Mouse (Mus musculus) heart, postnatal 25 days (tissue): ENCODE data around the gene Bpifa5. TPM values are rescaled to one million over a fixed set of nuclear protein-coding genes. Genes with fewer than 3 reads are reported as not detected.

Source experiments
- DNase-seq: peaks from one replicate; pipeline ENCODE4 v3.0.0; 2022; ENCODE audit warnings: low spot score
- intact Hi-C: fragments of 180-260 bp; cut with DNase I; formaldehyde crosslinking; loops from one replicate; pipeline ENCODE4 v1.15.1; 2025
- total RNA-seq, 2 experiments: library from RNA; stranded (reverse); gene quantifications; 2 replicates each; pipeline ENCODE4 v1.2.3; 2021

Bpifa5 gene
- total RNA-seq, 2 experiments from 2014 or later = not detected

GRCm38 (mm10) chr2:154197036-154197435, 34.6 kb downstream of the Bpifa5 start:
- intact Hi-C loops = no loop called here
- no peak for DNase-seq

GRCm38 (mm10) chr2:154204630-154205029, 42.2 kb downstream of the Bpifa5 start:
- intact Hi-C loops = loop anchor here (5.0 kb wide), 1 partner anchor 32 kb away; no protein-coding TSS in a partner anchor
- no peak for DNase-seq

GRCm38 (mm10) chr2:154206908-154207307, 44.5 kb downstream of the Bpifa5 start:
- intact Hi-C loops = loop anchor here (5.0 kb wide), 1 partner anchor 35 kb away; no protein-coding TSS in a partner anchor
- DNase-seq = peak; percentile 12

GRCm38 (mm10) chr2:154209112-154209511, 46.7 kb downstream of the Bpifa5 start:
- DNase-seq = no peak

GRCm38 (mm10) chr2:154211121-154211520, 48.7 kb downstream of the Bpifa5 start:
- intact Hi-C loops = no loop called here
- DNase-seq = no peak

More at GRCm38 (mm10) chr2:154209112-154209511, 46.7 kb downstream of the Bpifa5 start:
- intact Hi-C loops = loop anchor here (5.0 kb wide), 1 partner anchor 37 kb away; no protein-coding TSS in a partner anchor

- intact Hi-C loops = no loop called here
Observed at GRCm38 (mm10) chr2:154211881-154212280, 49.5 kb downstream of the Bpifa5 start.

GRCm38 (mm10) chr2:154215191-154215590, 52.8 kb downstream of the Bpifa5 start:
- DNase-seq = no peak
- intact Hi-C loops = loop anchor here (2.0 kb wide), 1 partner anchor 80 kb away; no protein-coding TSS in a partner anchor

More at GRCm38 (mm10) chr2:154211881-154212280, 49.5 kb downstream of the Bpifa5 start:
- no peak for DNase-seq

Other genes with a start within 250 kb of the Bpifa5 start
- gene Bpifb3, start 244.4 kb upstream of the Bpifa5 start, total RNA-seq = not detected
- gene Bpifb4, start 224.4 kb upstream of the Bpifa5 start, total RNA-seq = not detected
- not detected for gene Bpifa6, start 187.7 kb upstream of the Bpifa5 start, total RNA-seq
- gene Bpifa2, start 154.3 kb upstream of the Bpifa5 start, total RNA-seq = not detected
- not detected for gene Bpifa3, start 32.3 kb upstream of the Bpifa5 start, total RNA-seq
- gene Bpifa1, start 19.7 kb upstream of the Bpifa5 start, total RNA-seq = not detected
- under 1 TPM in 1 of 2 experiments, not detected in 1; 0.17 TPM for gene Bpifb1, start 28.2 kb downstream of the Bpifa5 start, total RNA-seq
- not detected for gene Bpifb5, start 61.1 kb downstream of the Bpifa5 start, total RNA-seq
- not detected for gene Bpifb9a, start 95.2 kb downstream of the Bpifa5 start, total RNA-seq
- not detected for gene Bpifb9b, start 144.6 kb downstream of the Bpifa5 start, total RNA-seq
- 10 to 100 TPM; 23.1 to 25.6 TPM for gene Cdk5rap1, start 210.4 kb downstream of the Bpifa5 start, total RNA-seq
- 10 to 100 TPM; 88.8 to 90.4 TPM for gene Snta1, start 245.5 kb downstream of the Bpifa5 start, total RNA-seq